Mouse (Mus musculus): Measurements from ENCODE around the gene Gm11568. TPM values are rescaled to one million over a fixed set of nuclear protein-coding genes. Genes with fewer than 3 reads are reported as not detected.
"Not testable (repeated sequence)": the region's sequence is repeated elsewhere in the genome, so short reads cannot be mapped to it uniquely, and the experiment has no call there.

The Gm11568 gene
- polyA plus RNA-seq, 1 experiment from 2014 or later, result not detected

DNA sequence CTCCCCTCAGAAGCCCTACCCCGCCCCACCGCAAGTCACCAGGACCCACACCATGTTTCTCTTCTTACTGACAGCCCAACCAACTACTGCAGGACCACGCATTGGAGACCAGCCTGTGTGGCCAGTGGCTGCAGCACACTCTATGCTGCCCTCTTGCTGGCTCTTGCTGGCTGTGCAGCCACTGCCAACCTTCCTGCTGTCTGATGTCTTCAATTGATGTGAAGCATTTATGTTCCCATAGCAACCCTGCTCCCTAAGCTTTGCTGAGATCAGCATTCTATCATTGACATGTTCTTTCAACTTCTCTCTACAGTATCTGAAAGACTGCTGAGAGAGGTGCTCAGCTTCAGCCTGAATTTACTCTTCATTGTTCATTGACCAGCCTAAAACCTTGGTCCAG lies 3.6 kb upstream of the Gm11568 start:
- no peaks in the 10 kb centered on the region for H3K4me1 ChIP-seq (replicated peaks; ENCODE audit: control insufficient read depth, insufficient read depth, low read length)
- H3K9ac ChIP-seq (ENCODE audit: low read depth, low read length), result no peak overlapping the region
- no peak overlapping the region for H3K4me2 ChIP-seq (replicated peaks; ENCODE audit: low read depth)
- H3K27ac ChIP-seq (ENCODE audit: low read depth, low read length), result no peak overlapping the region
- no peak for ATAC-seq
- peak; percentile 67 for TF ChIP-seq CTCF (IDR thresholded peaks at IDR 0.05; ENCODE audit: low read depth)
- no peak overlapping the region for H3K4me3 ChIP-seq (ENCODE audit: low read depth, low read length)
- no peaks in the 10 kb centered on the region for H3K9me3 ChIP-seq (ENCODE audit: control insufficient read depth)
- H3K27me3 ChIP-seq (replicated peaks; ENCODE audit: control insufficient read depth, insufficient read depth, low read length), result no peaks in the 10 kb centered on the region
- 53% methylated on average over 3 of the region's 3 CpGs for WGBS
- H3K36me3 ChIP-seq (ENCODE audit: control insufficient read depth, insufficient read depth), result no peaks in the 10 kb centered on the region

GRCm38 (mm10) chr11:99858761-99859160 lies 1.0 kb downstream of the Gm11568 start:
- no peak overlapping the region for H3K9ac ChIP-seq (ENCODE audit: low read depth, low read length)
- no peaks in the 10 kb centered on the region for H3K36me3 ChIP-seq (ENCODE audit: control insufficient read depth, insufficient read depth)
- H3K9me3 ChIP-seq (ENCODE audit: control insufficient read depth), result no peaks in the 10 kb centered on the region
- H3K4me2 ChIP-seq (replicated peaks; ENCODE audit: low read depth), result no peak overlapping the region
- no peaks in the 10 kb centered on the region for H3K4me1 ChIP-seq (replicated peaks; ENCODE audit: control insufficient read depth, insufficient read depth, low read length)
- H3K27me3 ChIP-seq (replicated peaks; ENCODE audit: control insufficient read depth, insufficient read depth, low read length), result no peaks in the 10 kb centered on the region
- H3K4me3 ChIP-seq (ENCODE audit: low read depth, low read length), result no peak overlapping the region
- 61% methylated on average over 2 of the region's 2 CpGs for whole genome bisulfite sequencing
- no peak overlapping the region for H3K27ac ChIP-seq (ENCODE audit: low read depth, low read length)
- no peak for ATAC-seq
- no peak for TF ChIP-seq CTCF (IDR thresholded peaks at IDR 0.05; ENCODE audit: low read depth)

DNA sequence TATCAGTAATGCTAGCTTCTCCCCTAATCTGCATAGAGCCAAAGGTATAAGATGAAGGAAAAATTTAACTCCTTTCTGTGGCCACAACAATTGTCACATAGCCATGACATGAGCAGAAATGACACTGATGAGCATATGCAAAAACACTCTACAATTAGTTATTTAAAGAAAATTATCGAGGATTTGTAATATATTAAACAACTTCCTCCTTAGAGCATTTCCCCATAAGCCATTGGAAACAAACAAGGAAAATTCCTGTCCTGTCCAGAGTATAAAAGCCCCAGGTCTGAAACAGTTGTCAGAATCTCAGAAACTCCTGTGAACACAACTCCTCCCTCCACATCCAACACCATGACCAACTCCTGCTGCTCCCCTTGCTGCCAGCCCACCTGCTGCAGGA lies 6.5 kb downstream of the Gm11568 start, which contains the start of gene Gm11559:
Gene Gm11559 (plus strand): TSS at position 301 of the 400 bp plus-strand sequence.
- 59% methylated on average over 1 of the region's 1 CpGs for WGBS
- not testable (repeated sequence) for ATAC-seq; H3K4me1 ChIP-seq (replicated peaks; ENCODE audit: control insufficient read depth, insufficient read depth, low read length)

DNA sequence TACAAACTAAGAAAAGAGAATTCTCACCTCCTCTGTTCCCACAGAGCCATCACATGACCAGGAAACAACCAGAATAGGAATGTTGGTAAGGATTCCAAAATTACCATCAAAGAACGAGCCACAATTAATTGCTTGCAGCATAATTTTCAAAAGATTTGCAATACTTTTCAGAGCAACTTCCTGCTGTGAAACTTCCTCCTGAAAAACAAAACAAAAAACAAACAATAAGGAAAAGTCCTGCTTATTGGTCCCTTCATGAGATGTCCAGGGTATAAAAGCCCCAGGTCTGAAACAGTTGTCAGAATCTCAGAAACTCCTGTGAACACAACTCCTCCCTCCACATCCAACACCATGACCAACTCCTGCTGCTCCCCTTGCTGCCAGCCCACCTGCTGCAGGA lies 15.4 kb downstream of the Gm11568 start, which contains the start of gene Krtap9-1:
Gene Krtap9-1 (plus strand): TSS at position 301 of the 400 bp plus-strand sequence.
- not testable (repeated sequence) for H3K27ac ChIP-seq (ENCODE audit: low read depth, low read length); H3K4me3 ChIP-seq (ENCODE audit: low read depth, low read length); H3K4me1 ChIP-seq (replicated peaks; ENCODE audit: control insufficient read depth, insufficient read depth, low read length); H3K4me2 ChIP-seq (replicated peaks; ENCODE audit: low read depth); ATAC-seq; H3K9me3 ChIP-seq (ENCODE audit: control insufficient read depth); H3K36me3 ChIP-seq (ENCODE audit: control insufficient read depth, insufficient read depth); H3K27me3 ChIP-seq (replicated peaks; ENCODE audit: control insufficient read depth, insufficient read depth, low read length); H3K9ac ChIP-seq (ENCODE audit: low read depth, low read length)
- 80% methylated on average over 1 of the region's 1 CpGs for WGBS

More for the DNA sequence above, 6.5 kb downstream of the Gm11568 start, which contains the start of gene Gm11559:
- not testable (repeated sequence) for H3K4me2 ChIP-seq (replicated peaks; ENCODE audit: low read depth); H3K27me3 ChIP-seq (replicated peaks; ENCODE audit: control insufficient read depth, insufficient read depth, low read length); H3K9ac ChIP-seq (ENCODE audit: low read depth, low read length); H3K27ac ChIP-seq (ENCODE audit: low read depth, low read length); H3K9me3 ChIP-seq (ENCODE audit: control insufficient read depth); H3K4me3 ChIP-seq (ENCODE audit: low read depth, low read length); H3K36me3 ChIP-seq (ENCODE audit: control insufficient read depth, insufficient read depth)

DNA sequence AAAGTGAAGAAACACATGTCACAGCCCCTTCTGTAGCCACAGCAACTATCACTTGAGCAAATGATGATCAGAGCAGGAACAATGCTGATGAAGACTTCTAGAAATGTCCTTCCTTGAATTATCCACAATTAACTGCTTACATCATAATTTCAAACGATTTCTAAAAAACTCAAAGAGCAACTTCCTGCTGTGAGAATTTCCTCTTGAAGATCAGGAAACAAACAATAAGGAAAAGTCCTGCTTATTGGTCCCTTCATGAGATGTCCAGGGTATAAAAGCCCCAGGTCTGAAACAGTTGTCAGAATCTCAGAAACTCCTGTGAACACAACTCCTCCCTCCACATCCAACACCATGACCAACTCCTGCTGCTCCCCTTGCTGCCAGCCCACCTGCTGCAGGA lies 21.2 kb downstream of the Gm11568 start, which contains the start of gene Gm11567:
Gene Gm11567 (plus strand): TSS at position 301 of the 400 bp plus-strand sequence.
- 43% methylated on average over 1 of the region's 1 CpGs for WGBS
- H3K27me3 ChIP-seq (replicated peaks; ENCODE audit: control insufficient read depth, insufficient read depth, low read length); ATAC-seq; H3K9ac ChIP-seq (ENCODE audit: low read depth, low read length); H3K36me3 ChIP-seq (ENCODE audit: control insufficient read depth, insufficient read depth); H3K4me2 ChIP-seq (replicated peaks; ENCODE audit: low read depth); H3K4me3 ChIP-seq (ENCODE audit: low read depth, low read length); H3K27ac ChIP-seq (ENCODE audit: low read depth, low read length); H3K4me1 ChIP-seq (replicated peaks; ENCODE audit: control insufficient read depth, insufficient read depth, low read length); H3K9me3 ChIP-seq (ENCODE audit: control insufficient read depth): not testable (repeated sequence)

- H3K9ac ChIP-seq (ENCODE audit: low read depth, low read length), result no peak within 1 kb of the TSS
- WGBS, result 72% methylated on average over 2 of the region's 2 CpGs
- no peak for ATAC-seq
Observed at GRCm38 (mm10) chr11:99907620-99908019, 49.9 kb downstream of the Gm11568 start, which contains the start of gene Krtap31-1. Gene Krtap31-1 (plus strand): TSS chr11:99907920.

More at GRCm38 (mm10) chr11:99907620-99908019, 49.9 kb downstream of the Gm11568 start, which contains the start of gene Krtap31-1:
- no peaks in the 10 kb centered on the region for H3K27me3 ChIP-seq (replicated peaks; ENCODE audit: control insufficient read depth, insufficient read depth, low read length)
- no peaks in the 10 kb centered on the region for H3K9me3 ChIP-seq (ENCODE audit: control insufficient read depth)
- no peaks in the 10 kb centered on the region for H3K4me1 ChIP-seq (replicated peaks; ENCODE audit: control insufficient read depth, insufficient read depth, low read length)
- H3K4me2 ChIP-seq (replicated peaks; ENCODE audit: low read depth), result no peak within 1 kb of the TSS
- H3K27ac ChIP-seq (ENCODE audit: low read depth, low read length), result no peak within 1 kb of the TSS
- H3K36me3 ChIP-seq (ENCODE audit: control insufficient read depth, insufficient read depth), result no peaks in the 10 kb centered on the region
- H3K4me3 ChIP-seq (ENCODE audit: low read depth, low read length), result no peak within 1 kb of the TSS
- TF ChIP-seq CTCF (IDR thresholded peaks at IDR 0.05; ENCODE audit: low read depth), result no peak

Other genes with a start within 250 kb of the Gm11568 start
- not detected in 2 replicates for gene Gm11937, start 247.7 kb upstream of the Gm11568 start, polyA plus RNA-seq (2015; fragmentation: Nextera tagmentation; extraction: Ambion mirVana)
- not detected in 2 replicates for gene Krtap2-4, start 243.1 kb upstream of the Gm11568 start, polyA plus RNA-seq (2015; fragmentation: Nextera tagmentation; extraction: Ambion mirVana)
- not detected in 2 replicates for gene Gm11562, start 237.5 kb upstream of the Gm11568 start, polyA plus RNA-seq (2015; fragmentation: Nextera tagmentation; extraction: Ambion mirVana)
- not detected in 2 replicates for gene Krtap4-1, start 229.7 kb upstream of the Gm11568 start, polyA plus RNA-seq (2015; fragmentation: Nextera tagmentation; extraction: Ambion mirVana)
- gene Krtap4-2, start 222.8 kb upstream of the Gm11568 start, polyA plus RNA-seq (2015; fragmentation: Nextera tagmentation; extraction: Ambion mirVana), result not detected in 2 replicates
- not detected in 2 replicates for gene Krtap4-7, start 213.8 kb upstream of the Gm11568 start, polyA plus RNA-seq (2015; fragmentation: Nextera tagmentation; extraction: Ambion mirVana)
- gene Gm11555, start 207.7 kb upstream of the Gm11568 start, polyA plus RNA-seq (2015; fragmentation: Nextera tagmentation; extraction: Ambion mirVana), result not detected in 2 replicates
- gene Gm11563, start 199.0 kb upstream of the Gm11568 start, polyA plus RNA-seq (2015; fragmentation: Nextera tagmentation; extraction: Ambion mirVana), result not detected in 2 replicates
- gene Krtap4-6, start 192.0 kb upstream of the Gm11568 start, polyA plus RNA-seq (2015; fragmentation: Nextera tagmentation; extraction: Ambion mirVana), result not detected in 2 replicates
- gene Gm14190, start 167.2 kb upstream of the Gm11568 start, polyA plus RNA-seq (2015; fragmentation: Nextera tagmentation; extraction: Ambion mirVana), result not detected in 2 replicates
- not detected in 2 replicates for gene Gm14180, start 123.6 kb upstream of the Gm11568 start, polyA plus RNA-seq (2015; fragmentation: Nextera tagmentation; extraction: Ambion mirVana)
- gene Gm11595, start 85.0 kb upstream of the Gm11568 start, polyA plus RNA-seq (2015; fragmentation: Nextera tagmentation; extraction: Ambion mirVana), result not detected in 2 replicates
- gene Krtap4-8, start 77.2 kb upstream of the Gm11568 start, polyA plus RNA-seq (2015; fragmentation: Nextera tagmentation; extraction: Ambion mirVana), result not detected in 2 replicates
- gene Krtap4-9, start 72.7 kb upstream of the Gm11568 start, polyA plus RNA-seq (2015; fragmentation: Nextera tagmentation; extraction: Ambion mirVana), result not detected in 2 replicates
- gene Gm11596, start 64.5 kb upstream of the Gm11568 start, polyA plus RNA-seq (2015; fragmentation: Nextera tagmentation; extraction: Ambion mirVana), result not detected in 2 replicates
- gene Gm11569, start 59.0 kb upstream of the Gm11568 start, polyA plus RNA-seq (2015; fragmentation: Nextera tagmentation; extraction: Ambion mirVana), result not detected in 2 replicates
- gene Gm11554, start 53.5 kb upstream of the Gm11568 start, polyA plus RNA-seq (2015; fragmentation: Nextera tagmentation; extraction: Ambion mirVana), result not detected in 2 replicates
- not detected in 2 replicates for gene Krtap4-13, start 48.0 kb upstream of the Gm11568 start, polyA plus RNA-seq (2015; fragmentation: Nextera tagmentation; extraction: Ambion mirVana)
- not detected in 2 replicates for gene Gm11564, start 42.3 kb upstream of the Gm11568 start, polyA plus RNA-seq (2015; fragmentation: Nextera tagmentation; extraction: Ambion mirVana)
- gene 2300003K06Rik, start 19.9 kb upstream of the Gm11568 start, polyA plus RNA-seq (2015; fragmentation: Nextera tagmentation; extraction: Ambion mirVana), result not detected in 2 replicates
- 0.16 TPM in 1 of 2 replicates, not detected in the other for gene Krtap4-16, start 6.3 kb upstream of the Gm11568 start, polyA plus RNA-seq (2015; fragmentation: Nextera tagmentation; extraction: Ambion mirVana)
- gene Gm11559, start 6.6 kb downstream of the Gm11568 start, polyA plus RNA-seq (2015; fragmentation: Nextera tagmentation; extraction: Ambion mirVana), result not detected in 2 replicates
- not detected in 2 replicates for gene Krtap9-1, start 15.5 kb downstream of the Gm11568 start, polyA plus RNA-seq (2015; fragmentation: Nextera tagmentation; extraction: Ambion mirVana)
- gene Gm11567, start 21.3 kb downstream of the Gm11568 start, polyA plus RNA-seq (2015; fragmentation: Nextera tagmentation; extraction: Ambion mirVana), result not detected in 2 replicates
- gene Krtap31-1, start 50.0 kb downstream of the Gm11568 start, polyA plus RNA-seq (2015; fragmentation: Nextera tagmentation; extraction: Ambion mirVana), result not detected in 2 replicates
- not detected in 2 replicates for gene Gm11565, start 56.8 kb downstream of the Gm11568 start, polyA plus RNA-seq (2015; fragmentation: Nextera tagmentation; extraction: Ambion mirVana)
- not detected in 2 replicates for gene Krtap31-2, start 78.4 kb downstream of the Gm11568 start, polyA plus RNA-seq (2015; fragmentation: Nextera tagmentation; extraction: Ambion mirVana)
- not detected in 2 replicates for gene Krtap9-5, start 90.6 kb downstream of the Gm11568 start, polyA plus RNA-seq (2015; fragmentation: Nextera tagmentation; extraction: Ambion mirVana)
- gene Krtap29-1, start 121.1 kb downstream of the Gm11568 start, polyA plus RNA-seq (2015; fragmentation: Nextera tagmentation; extraction: Ambion mirVana), result not detected in 2 replicates
- not detected in 2 replicates for gene Krtap16-1, start 128.7 kb downstream of the Gm11568 start, polyA plus RNA-seq (2015; fragmentation: Nextera tagmentation; extraction: Ambion mirVana)
- 0.16 TPM in 1 of 2 replicates, not detected in the other for gene Krtap17-1, start 136.1 kb downstream of the Gm11568 start, polyA plus RNA-seq (2015; fragmentation: Nextera tagmentation; extraction: Ambion mirVana)
- gene Krt33a, start 158.3 kb downstream of the Gm11568 start, polyA plus RNA-seq (2015; fragmentation: Nextera tagmentation; extraction: Ambion mirVana), result not detected in 2 replicates
- not detected in 2 replicates for gene Krt33b, start 172.0 kb downstream of the Gm11568 start, polyA plus RNA-seq (2015; fragmentation: Nextera tagmentation; extraction: Ambion mirVana)
- not detected in 2 replicates for gene Krt34, start 183.6 kb downstream of the Gm11568 start, polyA plus RNA-seq (2015; fragmentation: Nextera tagmentation; extraction: Ambion mirVana)
- gene Krt31, start 192.6 kb downstream of the Gm11568 start, polyA plus RNA-seq (2015; fragmentation: Nextera tagmentation; extraction: Ambion mirVana), result 0.07 TPM in 1 of 2 replicates, not detected in the other
- not detected in 2 replicates for gene Krt32, start 230.3 kb downstream of the Gm11568 start, polyA plus RNA-seq (2015; fragmentation: Nextera tagmentation; extraction: Ambion mirVana)
- 0.26 and 0.44 TPM in 2 replicates for gene Krt35, start 238.3 kb downstream of the Gm11568 start, polyA plus RNA-seq (2015; fragmentation: Nextera tagmentation; extraction: Ambion mirVana)
- gene Krt36, start 247.7 kb downstream of the Gm11568 start, polyA plus RNA-seq (2015; fragmentation: Nextera tagmentation; extraction: Ambion mirVana), result 0.09 and 0.16 TPM in 2 replicates